Mouse (Mus musculus) urinary bladder, postnatal 4 days (tissue): ENCODE results near the gene Purb.
"Not testable (repeated sequence)": the region's sequence is repeated elsewhere in the genome, so short reads cannot be mapped to it uniquely, and the experiment has no call there.

Experiments used
- DNase-seq, 2 experiments: peaks; one replicate each; pipeline ENCODE4 v3.0.0; 2021 to 2022; ENCODE audit warnings: low spot score in 2 of 2

Purb gene

DNA sequence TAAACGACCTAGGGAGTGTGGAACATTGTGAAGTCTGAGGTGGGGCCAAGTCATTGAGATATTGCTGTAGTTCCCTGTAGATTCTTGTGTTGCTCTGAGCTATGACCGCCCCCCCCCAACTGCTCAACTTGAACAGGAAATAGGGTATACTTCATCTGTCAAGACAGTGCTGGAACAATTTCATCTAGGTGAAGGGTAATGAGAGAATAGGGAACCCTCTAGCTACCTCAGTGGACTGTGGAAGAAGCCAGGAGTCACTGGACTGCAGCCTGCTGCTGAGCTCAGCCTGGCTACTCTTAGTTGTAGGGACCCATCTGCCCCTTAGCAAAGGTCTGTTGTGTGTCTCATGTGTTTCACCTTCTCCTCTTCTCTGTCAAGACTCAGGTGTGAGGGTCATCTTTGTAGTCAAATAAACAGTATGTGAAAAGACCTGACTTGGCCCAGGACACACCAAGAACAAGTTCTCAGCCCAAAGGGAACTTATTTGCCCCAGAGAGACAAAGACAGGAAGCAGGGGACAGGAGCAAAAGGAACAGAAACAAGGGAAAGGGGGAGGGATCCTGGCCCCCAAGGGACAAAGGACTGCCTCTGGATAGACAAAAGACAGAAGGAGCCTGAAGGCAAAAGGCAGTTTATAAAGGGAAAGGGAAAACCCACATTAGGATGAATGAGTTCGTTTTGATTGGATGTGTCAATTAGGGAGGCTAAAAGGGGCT lies 8.7 kb upstream of the Purb start:
- no peak for DNase-seq

DNA sequence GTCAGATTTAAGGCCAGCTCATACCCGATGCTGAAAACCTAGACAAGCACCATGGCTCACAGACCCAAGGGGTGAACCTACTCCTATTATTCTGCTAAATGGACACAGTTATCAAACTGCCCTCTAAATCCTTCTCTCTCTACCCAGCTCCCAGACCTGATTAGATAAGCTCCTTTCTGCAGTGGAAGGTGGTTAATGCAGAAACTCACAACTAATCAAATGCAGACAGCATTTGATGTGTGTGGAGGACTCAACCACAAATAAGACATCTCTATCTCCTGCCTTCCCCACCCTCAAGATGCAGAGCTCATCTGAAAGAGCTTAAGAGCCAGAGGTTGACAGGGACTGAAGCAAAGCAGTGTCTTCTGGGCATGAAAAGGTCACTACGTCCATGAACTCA lies 7.4 kb upstream of the Purb start:
- no peak for DNase-seq

DNA sequence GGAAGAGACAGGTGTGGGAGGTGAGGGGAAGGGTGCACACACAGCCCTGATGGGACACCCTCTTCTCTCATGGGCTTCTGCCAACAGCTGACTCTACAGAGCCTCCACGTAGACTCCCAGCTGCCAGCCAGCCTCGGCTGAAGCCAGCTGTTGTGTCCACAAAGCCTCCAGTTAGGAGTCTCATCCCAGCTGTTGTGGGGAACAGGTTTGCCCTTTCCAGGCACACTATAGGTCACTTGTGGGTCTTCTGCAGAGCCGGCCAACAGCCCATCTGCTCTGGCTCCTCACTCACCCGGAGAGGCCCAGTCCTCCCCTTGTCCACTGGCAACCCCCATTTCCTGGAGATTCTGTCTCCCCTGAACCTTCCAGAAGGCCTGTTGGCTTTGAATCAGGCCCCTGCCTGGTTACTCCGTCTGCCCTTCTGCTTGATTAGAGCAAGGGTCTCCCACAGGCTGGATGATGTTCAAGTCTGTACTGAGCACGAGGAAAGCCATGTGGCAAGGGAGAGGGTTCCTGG lies 6.0 kb upstream of the Purb start:
- DNase-seq, result peak in 1 of 2 experiments; percentile 42

DNA sequence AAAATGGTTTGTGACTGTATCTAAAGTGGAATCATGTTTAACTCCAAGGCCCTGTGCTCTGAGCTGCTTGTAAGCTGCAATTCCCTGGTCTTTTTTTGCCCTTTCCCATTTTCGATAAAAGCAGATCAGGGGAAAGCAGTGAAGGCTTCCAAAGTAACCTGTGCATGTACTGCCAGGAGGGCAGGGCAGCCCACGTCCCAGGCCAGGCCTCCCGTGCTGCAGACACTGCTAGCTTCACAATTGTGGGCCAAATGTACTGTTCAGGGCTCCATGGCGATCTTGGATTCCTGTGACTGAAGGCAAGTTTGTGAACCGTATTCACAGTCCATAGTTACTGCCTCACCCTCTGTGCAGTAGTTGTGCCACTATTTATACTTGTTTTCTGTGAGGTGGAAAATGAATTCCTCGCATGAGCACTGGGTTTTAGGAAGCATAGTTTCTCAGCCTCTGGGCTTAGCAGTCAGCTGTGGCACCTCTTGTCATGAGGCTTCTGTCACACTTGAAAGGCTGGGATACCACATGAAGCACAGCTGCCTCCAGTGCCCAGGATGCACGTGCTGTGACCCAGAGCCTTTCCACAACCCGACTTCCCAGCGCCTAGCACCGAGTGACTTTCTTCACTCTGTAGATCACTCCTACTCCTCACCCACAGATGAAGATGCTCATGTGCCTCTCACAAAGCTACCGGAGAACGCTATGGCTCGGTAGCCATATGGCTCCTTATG lies 5.1 kb upstream of the Purb start:
- no peak for DNase-seq

DNA sequence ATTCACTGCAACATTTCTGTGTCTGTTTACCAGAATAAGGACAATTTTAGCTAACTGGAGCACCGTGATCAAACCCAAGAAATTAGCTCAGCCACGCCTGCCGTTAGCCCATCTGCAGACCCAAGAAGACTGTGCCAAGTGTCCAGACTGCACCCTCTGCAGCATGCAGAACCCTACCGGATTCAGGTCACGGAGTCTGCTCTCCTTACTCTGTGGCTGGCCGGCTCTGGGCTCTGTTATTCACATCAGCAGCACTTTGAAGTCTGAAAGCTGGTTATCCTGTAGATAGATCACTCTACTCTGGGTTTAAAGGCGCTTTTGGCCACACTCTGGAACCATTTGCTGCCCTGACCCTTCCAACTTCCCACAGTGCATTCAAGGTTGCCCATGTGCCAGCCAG lies 4.5 kb upstream of the Purb start:
- no peak for DNase-seq

DNA sequence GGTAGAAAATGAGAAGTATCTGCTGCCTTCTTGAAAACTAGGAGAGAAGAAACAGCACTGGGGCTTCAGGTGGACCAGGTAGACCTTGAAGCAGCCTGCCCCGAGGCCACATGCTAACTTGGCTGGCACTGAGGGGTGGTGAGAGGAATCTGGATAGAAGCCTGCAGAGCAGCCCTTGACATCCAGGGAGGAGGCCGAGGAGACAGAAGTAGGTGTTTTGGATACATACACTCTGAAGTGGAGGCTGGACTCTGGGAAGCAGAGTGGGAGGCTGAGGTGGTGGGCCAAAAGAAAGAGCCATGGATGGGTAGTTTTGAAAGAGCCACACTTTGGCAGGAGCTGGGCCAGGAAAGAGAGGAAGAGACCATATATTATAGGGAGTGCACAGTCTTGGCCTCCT lies 3.5 kb upstream of the Purb start:
- DNase-seq, result no peak

DNA sequence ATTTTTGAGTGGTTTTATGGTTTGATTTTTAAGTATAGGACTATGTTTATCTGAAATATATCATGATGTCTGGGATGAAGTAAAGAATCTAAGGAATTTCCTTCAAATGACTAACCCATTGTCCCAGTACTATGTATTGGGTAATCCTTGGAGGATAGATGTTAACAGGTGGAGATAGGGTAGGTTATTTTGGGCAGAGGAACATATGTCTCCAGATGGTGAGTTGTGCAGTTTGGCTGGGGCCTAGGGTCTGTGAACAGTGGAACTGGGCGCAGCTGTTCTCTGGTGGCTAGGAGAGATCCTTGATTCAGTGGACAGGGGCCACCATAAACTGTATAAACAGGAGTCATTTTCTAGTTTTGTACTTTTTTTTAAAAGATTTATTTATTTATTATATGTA lies 1.6 kb upstream of the Purb start:
- DNase-seq, result no peak

DNA sequence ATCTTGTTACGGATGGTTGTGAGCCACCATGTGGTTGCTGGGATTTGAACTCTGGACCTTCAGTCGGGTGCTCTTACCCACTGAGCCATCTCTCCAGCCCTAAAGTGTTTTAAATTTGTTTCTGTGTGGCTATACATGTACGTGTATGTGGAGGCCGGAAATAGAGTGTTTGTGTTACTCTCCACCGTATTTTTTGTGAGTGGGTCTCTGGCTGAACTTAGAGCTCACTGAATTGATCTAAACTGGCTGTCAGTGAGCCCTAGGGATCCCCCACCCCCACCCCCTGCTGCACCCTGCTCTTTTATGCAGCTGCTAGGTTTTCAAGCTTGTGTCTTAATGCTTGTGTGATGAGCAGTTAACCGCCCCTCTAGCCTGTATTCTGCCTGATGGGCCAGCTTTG lies 1.2 kb upstream of the Purb start:
- no peak for DNase-seq

DNA sequence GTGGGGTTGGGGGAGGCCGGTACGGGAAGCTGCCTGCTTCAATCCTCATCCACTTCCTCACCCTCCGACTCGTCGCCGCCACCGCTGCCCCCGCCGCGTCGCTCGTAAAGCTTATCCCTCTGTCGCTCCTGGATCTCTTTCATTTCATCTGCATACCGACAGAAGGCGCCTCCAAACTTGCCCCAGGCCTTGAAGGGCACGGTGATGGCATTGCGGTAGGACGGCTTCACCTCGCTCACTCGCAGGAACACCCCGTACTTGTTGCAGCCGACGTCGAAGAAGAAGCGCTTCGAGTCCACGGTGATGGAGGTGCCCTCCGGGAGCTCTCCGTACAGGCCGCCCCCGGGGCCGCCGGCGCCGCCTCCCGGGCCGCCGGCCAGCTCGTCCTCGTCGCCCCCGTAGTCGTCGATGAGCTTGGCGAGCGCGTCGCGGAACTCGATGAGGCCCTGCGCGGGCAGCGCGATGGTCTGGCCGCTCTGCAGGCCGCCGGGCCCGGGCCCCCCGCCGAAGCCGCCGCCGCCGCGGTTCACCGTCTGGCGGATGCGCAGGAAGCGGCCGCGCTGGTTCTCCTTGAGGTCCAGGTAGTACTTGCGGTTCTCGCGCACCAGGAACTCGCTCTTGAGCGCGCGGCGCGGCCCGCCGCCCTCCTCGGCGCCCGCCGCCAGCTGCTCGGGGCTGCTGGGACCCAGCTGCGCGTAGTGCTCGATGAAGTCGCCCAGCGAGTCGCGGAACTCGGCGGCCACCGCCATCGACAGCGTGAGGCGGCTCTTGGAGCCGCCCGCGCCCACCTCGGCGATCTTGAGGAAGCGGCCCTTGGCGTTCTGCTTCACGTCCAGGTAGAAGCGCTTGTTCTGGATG lies 614 bp downstream of the Purb start:
- peak; percentile 52 to 61 for DNase-seq

DNA sequence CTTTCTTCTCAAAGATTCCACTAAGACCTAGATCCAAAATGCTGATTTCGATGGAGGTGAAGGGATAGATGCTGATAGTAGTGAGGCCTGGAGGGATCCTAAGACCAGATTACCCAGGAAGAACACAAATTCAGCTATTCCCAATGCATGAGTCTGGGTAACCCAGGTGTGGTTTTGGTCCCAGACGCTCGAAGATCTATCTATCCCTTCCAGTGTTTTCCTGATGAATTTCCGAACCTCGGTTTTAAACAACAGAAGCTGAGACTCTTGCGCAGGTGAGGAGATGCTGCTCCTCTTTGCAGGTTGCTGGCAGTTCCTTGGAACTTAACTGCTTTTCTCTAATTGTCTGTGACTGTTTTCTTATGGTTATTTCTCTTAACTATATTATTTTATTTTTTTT lies 1.3 kb downstream of the Purb start:
- no peak for DNase-seq

DNA sequence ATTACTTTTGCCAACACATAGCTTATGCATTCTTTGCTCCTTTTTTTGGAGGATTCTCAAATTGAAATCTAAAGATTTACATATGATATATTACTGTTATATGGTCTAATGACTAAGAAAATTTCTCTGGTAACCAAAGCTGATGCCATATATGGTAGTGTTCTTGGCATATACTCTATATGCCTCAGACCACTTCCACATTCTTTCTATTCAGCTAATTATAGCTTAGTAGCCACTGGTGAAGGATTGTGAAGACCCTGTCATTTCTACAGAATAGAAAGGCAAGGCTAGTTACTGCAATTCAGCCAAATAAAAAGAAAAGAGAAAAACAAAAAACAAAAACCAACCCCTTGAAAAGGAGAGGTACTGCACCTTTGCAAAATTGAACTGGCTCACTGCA lies 3.6 kb downstream of the Purb start:
- no peak for DNase-seq

DNA sequence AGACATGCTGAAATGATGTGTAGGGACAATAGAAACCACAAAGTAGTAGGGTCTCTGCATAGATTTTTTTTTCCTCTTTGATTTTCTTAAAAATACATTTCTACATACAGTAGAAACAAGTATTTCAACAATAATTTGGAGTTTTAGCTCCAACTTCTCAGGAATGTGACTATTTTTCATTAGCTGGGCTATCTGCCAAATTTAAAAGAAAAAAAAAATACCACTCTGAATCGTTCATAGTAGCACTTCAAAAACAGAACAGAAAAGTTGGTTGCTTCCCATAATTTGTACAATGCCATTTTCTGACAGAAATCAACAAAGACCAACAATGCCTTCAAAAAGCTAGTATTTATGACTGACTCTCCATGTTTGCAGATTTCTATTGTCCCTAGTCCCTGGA lies 4.2 kb downstream of the Purb start:
- no peak for DNase-seq

DNA sequence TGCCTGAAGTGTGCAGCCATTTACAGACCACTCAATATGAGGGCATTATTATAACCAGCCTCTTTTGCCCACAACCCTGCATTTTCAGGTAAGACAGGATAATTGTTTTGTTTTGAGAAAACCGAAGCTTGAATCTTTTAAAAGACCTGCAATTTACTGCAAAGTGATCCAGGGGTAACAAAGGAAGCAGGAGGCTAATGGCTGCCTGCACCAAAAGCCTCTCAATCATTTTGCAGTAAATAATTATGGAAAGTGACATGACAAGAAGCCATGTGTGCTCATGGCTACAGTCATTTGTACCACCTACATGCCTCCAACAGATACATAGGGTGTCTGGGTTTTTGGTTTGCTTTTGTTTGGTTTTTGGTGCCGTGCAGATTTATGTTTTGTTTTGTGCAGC lies 4.7 kb downstream of the Purb start:
- no peak for DNase-seq

DNA sequence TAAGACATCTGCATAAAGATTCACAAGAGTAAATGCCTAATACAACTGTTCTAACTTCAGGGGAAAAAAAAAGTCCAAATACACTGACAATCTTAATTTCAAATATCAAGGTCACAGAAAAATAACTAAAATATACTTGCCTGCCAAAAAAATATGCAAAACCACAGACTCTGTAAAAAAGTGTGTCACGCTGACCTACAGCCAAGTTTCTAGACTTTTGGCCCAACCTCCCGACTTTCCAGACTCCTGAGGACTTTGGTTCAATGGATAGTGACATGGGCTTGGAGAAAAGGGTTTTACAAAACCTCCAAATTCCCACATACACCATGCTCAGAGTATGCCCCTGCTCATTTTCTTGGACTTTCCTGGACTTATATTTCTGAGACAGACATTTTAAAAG lies 7.2 kb downstream of the Purb start:
- DNase-seq, result no peak

DNA sequence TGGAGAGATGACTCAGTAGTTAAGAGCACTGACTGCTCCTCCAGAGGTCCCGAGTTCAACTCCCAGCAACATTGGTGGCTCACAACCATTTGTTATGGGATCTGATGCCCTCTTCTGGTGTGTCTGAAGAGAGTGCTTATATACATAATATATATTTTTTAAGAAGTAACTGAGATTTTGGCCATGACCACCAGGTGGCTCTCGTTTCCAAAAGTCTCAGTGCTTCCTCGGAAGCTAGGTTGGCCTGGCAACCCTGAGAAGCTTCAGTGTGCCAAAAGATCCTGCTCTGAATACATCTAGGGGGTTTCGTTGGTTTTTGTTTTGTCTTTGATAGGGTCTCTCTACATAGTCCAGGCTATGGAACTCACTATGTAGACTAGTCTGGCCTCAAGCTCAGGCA lies 10.6 kb downstream of the Purb start:
- DNase-seq, result peak in 1 of 2 experiments; percentile 38

DNA sequence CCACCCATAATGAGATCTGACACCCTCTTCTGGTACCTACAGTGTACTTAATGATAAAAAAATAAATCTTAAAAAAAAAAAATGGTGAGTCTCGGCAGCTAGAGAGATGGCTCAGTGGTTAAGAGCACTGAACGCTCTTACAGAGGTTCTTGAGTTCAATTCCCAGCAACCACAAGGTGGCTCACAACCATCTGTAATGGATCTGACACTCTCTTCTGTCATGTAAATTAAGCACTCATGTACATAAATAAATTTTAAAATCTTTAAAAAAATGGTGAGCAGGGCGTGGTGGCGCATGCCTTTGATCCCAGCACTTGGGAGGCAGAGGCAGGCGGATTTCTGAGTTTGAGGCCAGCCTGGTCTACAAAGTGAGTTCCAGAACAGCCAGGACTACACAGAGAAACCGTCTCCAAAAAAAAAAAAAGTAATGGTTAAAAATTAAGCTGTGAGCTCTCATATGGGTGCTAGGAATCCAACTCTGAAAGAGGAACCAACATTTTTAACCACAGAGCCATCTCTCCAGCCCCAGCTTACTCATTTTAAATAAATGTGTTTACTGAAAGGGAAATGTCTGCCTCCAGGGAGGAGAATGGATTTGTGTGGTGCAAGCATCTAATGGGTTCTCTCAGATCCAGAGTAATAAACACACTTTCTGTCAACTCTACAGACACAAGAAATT lies 12.4 kb downstream of the Purb start:
- no peak for DNase-seq

DNA sequence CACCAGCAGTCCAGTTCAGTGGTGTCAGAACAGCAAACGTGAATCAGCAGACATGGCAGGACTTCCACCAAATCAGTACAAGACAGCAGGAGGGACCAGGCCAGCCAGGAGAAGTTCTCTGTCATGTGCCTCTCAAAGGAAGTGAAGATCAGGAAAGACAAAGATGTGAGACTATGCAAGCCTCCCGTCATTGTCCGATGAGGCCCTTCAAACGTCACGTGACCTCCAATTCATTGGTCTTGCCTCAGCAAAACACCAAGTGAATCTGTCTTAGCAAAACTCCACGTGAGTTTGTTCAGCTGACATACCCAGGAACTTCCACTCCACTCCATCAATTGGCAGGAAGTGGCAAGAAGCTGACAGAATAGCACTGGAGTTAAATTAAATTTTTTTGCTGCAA lies 19.6 kb downstream of the Purb start:
- DNase-seq, result no peak

DNA sequence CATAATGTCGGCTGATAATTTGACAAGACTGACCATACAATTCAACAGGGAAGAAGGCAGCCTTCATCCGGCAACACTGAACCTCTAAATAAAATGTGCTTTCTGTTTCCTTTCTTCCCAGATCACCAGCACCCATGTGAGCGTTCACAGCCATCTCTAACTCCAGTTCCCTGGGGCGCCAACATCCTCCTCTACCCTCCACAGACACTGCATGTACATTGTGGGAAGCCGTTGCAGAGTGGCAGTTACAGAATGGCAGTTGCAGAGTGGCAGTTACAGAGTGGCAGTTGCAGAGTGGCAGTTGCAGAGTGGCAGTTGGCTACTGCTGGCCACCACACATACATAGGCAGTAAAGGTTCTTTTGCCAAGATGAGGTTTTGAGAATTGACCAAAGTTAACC lies 27.6 kb downstream of the Purb start:
- not testable (repeated sequence) for DNase-seq

DNA sequence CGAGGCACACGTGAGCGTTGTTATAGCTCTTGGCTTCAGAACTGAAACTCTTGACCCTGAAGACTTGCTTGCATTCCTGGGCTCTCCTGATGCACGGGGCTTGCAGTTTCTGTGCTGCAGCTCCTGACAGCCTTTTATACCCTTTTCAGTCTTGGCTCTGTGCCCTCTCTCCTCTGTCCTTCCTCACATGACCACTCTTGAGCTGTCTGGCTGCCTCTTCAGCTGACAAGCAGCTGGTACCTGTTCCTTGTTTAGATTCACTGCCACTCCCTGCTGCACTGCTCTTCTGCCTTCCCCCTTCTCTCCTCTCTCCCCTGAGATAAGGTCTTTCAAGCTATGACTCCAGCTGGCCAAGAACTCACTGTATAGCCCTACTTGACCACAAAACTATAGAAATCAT lies 28.2 kb downstream of the Purb start:
- no peak for DNase-seq

DNA sequence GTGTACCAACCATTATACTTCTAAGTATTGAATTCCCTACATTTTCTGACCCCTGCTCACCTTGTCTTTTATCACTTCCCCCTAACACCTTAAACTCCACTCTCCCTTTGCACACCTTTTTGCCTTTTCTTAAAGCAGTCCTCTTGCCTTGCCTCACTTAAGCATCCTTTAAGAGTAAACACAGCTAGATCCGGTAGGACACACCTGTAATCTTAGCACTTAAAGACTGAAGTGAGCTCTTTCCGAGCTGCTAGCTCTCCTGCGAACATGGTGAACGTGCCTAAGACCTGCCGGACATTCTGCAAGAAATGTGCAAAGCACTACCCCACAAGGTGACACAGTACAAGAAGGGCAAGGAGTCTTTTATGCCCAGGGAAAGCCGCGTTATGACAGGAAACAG lies 29.8 kb downstream of the Purb start:
- no peak for DNase-seq

DNA sequence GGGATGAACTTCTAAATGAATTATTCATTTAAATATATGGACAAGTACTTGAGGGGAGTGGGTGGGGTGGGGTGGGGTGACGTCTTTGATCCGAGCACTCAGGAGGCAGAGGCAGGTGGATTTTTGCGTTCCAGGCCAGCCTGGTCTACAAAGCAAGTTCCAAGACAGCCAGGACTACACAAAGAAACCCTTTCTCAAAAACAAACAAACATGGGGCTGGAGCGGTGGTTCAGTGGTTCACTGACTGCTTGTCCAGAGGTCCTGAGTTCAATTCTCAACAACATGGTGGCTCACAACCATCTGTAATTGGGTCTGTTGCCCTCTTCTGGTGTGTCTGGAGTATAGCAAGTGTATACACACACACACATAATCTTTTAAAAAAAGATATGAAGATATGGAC lies 30.3 kb downstream of the Purb start:
- no peak for DNase-seq
